Mouse (Mus musculus): Measurements from ENCODE around the gene Atp5f1. TPM values are rescaled to one million over a fixed set of nuclear protein-coding genes. Genes with fewer than 3 reads are reported as not detected.
A peak's percentile ranks its signal among the peaks of the same experiment; 100 is the strongest.

Atp5f1 gene
- polyA plus RNA-seq, 1 experiment from 2014 or later, result 436 TPM

DNA sequence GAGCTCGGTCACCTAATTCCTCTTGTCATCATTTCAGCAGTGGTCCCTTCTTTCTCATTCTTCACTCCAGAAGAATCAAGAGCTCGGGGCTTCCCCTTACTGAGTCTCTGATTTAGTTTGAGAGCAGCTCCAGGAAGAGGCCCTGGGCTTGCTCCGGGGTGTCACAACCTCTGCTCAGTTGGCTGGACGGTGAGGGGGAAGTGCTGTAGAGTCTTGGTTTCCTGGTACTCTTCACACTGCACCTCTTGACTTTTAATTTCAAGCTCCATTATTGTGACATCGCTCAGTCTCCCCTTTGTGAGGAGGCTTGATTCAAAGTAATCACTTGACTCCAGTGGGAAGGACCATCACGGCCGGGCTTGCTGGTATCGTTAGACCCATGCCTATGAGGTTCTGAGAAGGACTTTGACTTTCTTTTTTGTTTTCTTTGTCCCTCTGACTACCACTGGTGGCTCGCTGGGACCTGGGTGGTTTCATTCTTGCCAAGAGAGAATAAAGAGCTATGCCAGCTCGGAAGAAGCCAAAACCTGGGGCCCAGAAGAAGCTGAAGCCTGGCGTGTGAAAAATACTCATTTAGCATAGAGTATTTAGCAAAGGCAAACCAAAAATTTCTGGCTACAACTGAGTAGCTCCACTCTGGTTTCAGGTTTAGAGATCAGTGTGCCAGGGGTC, 49.2 kb downstream of the Atp5f1 start:
- no peaks in the 10 kb centered on the region for H3K36me3 ChIP-seq (replicated peaks; ENCODE audit: insufficient read depth, low read length)
- no peak overlapping the region for H3K9ac ChIP-seq (replicated peaks)
- ATAC-seq (peak; percentile 79), DNase-seq (peak; percentile 55)
- H3K27ac ChIP-seq (ENCODE audit: low read depth), result peak overlapping the region; percentile 23
- peaks cover 26% of the 10 kb centered on the region for H3K4me1 ChIP-seq (ENCODE audit: insufficient read depth)
- no peak overlapping the region for H3K4me3 ChIP-seq (ENCODE audit: low read depth, low read length)
- H3K27me3 ChIP-seq (ENCODE audit: insufficient read depth, low read length), result no peaks in the 10 kb centered on the region
- TF ChIP-seq CTCF (IDR thresholded peaks at IDR 0.05; ENCODE audit: low read depth) (no peak), EP300 (IDR thresholded peaks at IDR 0.05; ENCODE audit: low read depth) (no peak)
- WGBS (ENCODE audit: insufficient replicate concordance), result 44% methylated on average over 11 of the region's 11 CpGs
- H3K9me3 ChIP-seq (ENCODE audit: low read length), result no peaks in the 10 kb centered on the region
- peak overlapping the region; percentile 8 for H3K4me2 ChIP-seq (ENCODE audit: low read depth, low read length)

GRCm38 (mm10) chr3:105908976-105909375, 50.9 kb downstream of the Atp5f1 start:
- TF ChIP-seq CTCF (IDR thresholded peaks at IDR 0.05; ENCODE audit: low read depth), result no peak
- no peak for TF ChIP-seq EP300 (IDR thresholded peaks at IDR 0.05; ENCODE audit: low read depth)
- Histone ChIP-seq H3K36me3 (replicated peaks; ENCODE audit: insufficient read depth, low read length) (no peaks in the 10 kb centered on the region), H3K27ac (ENCODE audit: low read depth) (no peak overlapping the region), H3K9me3 (ENCODE audit: low read length) (no peaks in the 10 kb centered on the region), H3K9ac (replicated peaks) (no peak overlapping the region), H3K4me1 (ENCODE audit: insufficient read depth) (peaks cover 21% of the 10 kb centered on the region), H3K27me3 (ENCODE audit: insufficient read depth, low read length) (no peaks in the 10 kb centered on the region), H3K4me2 (ENCODE audit: low read depth, low read length) (no peak overlapping the region), H3K4me3 (ENCODE audit: low read depth, low read length) (no peak overlapping the region)
- ATAC-seq (no peak), DNase-seq (peak; percentile 5)
- WGBS (ENCODE audit: insufficient replicate concordance), result 82% methylated on average over 4 of the region's 4 CpGs

DNA sequence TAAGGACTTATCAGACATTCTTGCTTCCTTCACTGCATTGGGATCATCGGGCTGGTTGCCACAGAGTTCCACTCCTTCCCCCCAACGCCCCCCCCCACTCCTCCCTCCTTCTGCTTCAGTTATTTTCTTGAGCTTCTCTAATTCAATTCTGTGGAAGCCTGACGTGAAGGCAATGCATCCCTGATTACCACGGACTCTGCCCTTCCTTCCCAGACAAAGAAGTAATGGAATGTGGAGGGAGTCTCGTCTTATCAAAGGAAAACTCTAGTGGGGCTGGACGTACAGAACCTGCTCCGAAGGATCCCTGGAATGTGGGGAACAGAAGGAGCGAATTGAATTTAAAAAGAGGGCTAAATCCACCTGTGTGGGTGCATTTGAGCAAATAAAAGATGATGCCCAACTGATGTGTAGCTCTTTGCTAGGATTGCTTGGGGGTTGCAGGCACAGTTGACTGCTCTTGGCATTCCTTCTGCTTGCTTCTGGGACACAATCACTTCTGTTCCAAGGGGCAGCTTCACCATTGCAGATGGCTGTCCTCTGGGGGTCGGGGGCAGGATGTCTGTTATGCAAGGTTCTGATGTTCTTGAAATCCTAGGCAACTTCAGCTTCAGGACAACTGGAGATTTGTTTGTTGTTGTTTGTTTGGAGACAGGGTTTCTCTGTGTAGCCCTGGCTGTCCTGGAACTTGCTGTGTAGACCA, 51.8 kb downstream of the Atp5f1 start:
- Histone ChIP-seq H3K27ac (ENCODE audit: low read depth) (no peak overlapping the region), H3K36me3 (replicated peaks; ENCODE audit: insufficient read depth, low read length) (no peaks in the 10 kb centered on the region), H3K4me1 (ENCODE audit: insufficient read depth) (peaks cover 13% of the 10 kb centered on the region; the same call in 1 of the 2 replicates), H3K27me3 (ENCODE audit: insufficient read depth, low read length) (no peaks in the 10 kb centered on the region), H3K4me2 (ENCODE audit: low read depth, low read length) (no peak overlapping the region), H3K9ac (replicated peaks) (no peak overlapping the region), H3K9me3 (ENCODE audit: low read length) (no peaks in the 10 kb centered on the region), H3K4me3 (ENCODE audit: low read depth, low read length) (no peak overlapping the region)
- DNase-seq (no peak), ATAC-seq (no peak)
- 55% methylated on average over 9 of the region's 9 CpGs for WGBS (ENCODE audit: insufficient replicate concordance)
- TF ChIP-seq CTCF (IDR thresholded peaks at IDR 0.05; ENCODE audit: low read depth) (no peak), EP300 (IDR thresholded peaks at IDR 0.05; ENCODE audit: low read depth) (no peak)

DNA sequence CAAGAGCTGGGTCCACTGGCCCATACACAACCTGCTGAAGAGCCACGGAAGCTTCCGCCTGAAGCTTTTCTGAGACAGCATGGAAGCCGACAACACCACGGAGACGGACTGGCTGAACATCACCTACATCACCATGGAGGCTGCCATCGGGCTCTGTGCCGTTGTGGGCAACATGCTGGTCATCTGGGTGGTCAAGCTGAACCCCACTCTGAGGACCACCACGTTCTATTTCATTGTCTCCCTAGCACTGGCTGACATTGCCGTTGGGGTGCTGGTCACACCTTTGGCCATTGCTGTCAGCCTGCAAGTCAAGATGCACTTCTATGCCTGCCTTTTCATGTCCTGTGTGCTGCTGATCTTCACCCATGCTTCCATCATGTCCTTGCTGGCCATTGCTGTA, 55.2 kb downstream of the Atp5f1 start:
- WGBS (ENCODE audit: insufficient replicate concordance), result 83% methylated on average over 9 of the region's 9 CpGs
- DNase-seq, result no peak
- no peak for ATAC-seq
- no peaks in the 10 kb centered on the region for H3K9me3 ChIP-seq (ENCODE audit: low read length)
- H3K9ac ChIP-seq (replicated peaks), result no peak overlapping the region
- no peak overlapping the region for H3K4me3 ChIP-seq (ENCODE audit: low read depth, low read length)
- H3K27ac ChIP-seq (ENCODE audit: low read depth), result peak overlapping the region; percentile 59
- TF ChIP-seq CTCF (IDR thresholded peaks at IDR 0.05; ENCODE audit: low read depth) (no peak), EP300 (IDR thresholded peaks at IDR 0.05; ENCODE audit: low read depth) (no peak)
- peaks cover 8% of the 10 kb centered on the region; the same call in 1 of the 2 replicates for H3K4me1 ChIP-seq (ENCODE audit: insufficient read depth)
- no peaks in the 10 kb centered on the region for H3K36me3 ChIP-seq (replicated peaks; ENCODE audit: insufficient read depth, low read length)
- peak overlapping the region; percentile 23 for H3K4me2 ChIP-seq (ENCODE audit: low read depth, low read length)
- no peaks in the 10 kb centered on the region for H3K27me3 ChIP-seq (ENCODE audit: insufficient read depth, low read length)

- ATAC-seq (no peak), DNase-seq (no peak)
- 31% methylated on average over 4 of the region's 4 CpGs for WGBS (ENCODE audit: insufficient replicate concordance)
- Histone ChIP-seq H3K27ac (ENCODE audit: low read depth) (peak overlapping the region; percentile 59), H3K9ac (replicated peaks) (no peak overlapping the region), H3K9me3 (ENCODE audit: low read length) (no peaks in the 10 kb centered on the region), H3K4me3 (ENCODE audit: low read depth, low read length) (no peak overlapping the region), H3K4me1 (ENCODE audit: insufficient read depth) (peaks cover 8% of the 10 kb centered on the region; the same call in 1 of the 2 replicates), H3K36me3 (replicated peaks; ENCODE audit: insufficient read depth, low read length) (no peaks in the 10 kb centered on the region), H3K4me2 (ENCODE audit: low read depth, low read length) (no peak overlapping the region), H3K27me3 (ENCODE audit: insufficient read depth, low read length) (no peaks in the 10 kb centered on the region)
- no peak for TF ChIP-seq EP300 (IDR thresholded peaks at IDR 0.05; ENCODE audit: low read depth)
- no peak for TF ChIP-seq CTCF (IDR thresholded peaks at IDR 0.05; ENCODE audit: low read depth)
Observed at GRCm38 (mm10) chr3:105904213-105904612, 55.7 kb downstream of the Atp5f1 start.

DNA sequence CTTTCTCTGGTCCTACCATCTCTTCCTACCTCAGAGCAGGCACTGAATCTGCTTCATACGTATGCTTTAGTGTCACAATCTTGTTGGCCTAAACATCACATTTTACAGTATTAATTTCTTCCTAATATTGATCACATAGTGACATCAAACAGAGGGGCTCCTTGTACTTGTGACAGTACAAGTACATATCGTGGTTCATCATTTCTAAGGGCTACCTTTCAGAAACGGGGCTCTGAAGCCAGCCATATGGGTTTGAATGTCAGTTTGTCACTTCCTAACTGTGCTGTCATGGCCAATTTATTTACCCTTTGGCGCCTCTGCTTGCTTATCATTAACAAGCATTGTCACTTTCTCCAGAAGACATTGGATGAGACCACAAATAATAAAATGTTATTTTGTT, 58.4 kb downstream of the Atp5f1 start:
- 56% methylated on average over 4 of the region's 4 CpGs for whole genome bisulfite sequencing (ENCODE audit: insufficient replicate concordance)
- no peak for TF ChIP-seq EP300 (IDR thresholded peaks at IDR 0.05; ENCODE audit: low read depth)
- TF ChIP-seq CTCF (IDR thresholded peaks at IDR 0.05; ENCODE audit: low read depth), result no peak
- H3K36me3 ChIP-seq (replicated peaks; ENCODE audit: insufficient read depth, low read length), result no peaks in the 10 kb centered on the region

More for the DNA sequence above, 58.4 kb downstream of the Atp5f1 start:
- DNase-seq, result no peak
- H3K27ac ChIP-seq (ENCODE audit: low read depth), result no peak overlapping the region
- H3K4me2 ChIP-seq (ENCODE audit: low read depth, low read length), result no peak overlapping the region
- H3K4me3 ChIP-seq (ENCODE audit: low read depth, low read length), result no peak overlapping the region
- no peaks in the 10 kb centered on the region for H3K9me3 ChIP-seq (ENCODE audit: low read length)
- peaks cover 5% of the 10 kb centered on the region; the same call in 1 of the 2 replicates for H3K4me1 ChIP-seq (ENCODE audit: insufficient read depth)
- H3K9ac ChIP-seq (replicated peaks), result no peak overlapping the region
- no peaks in the 10 kb centered on the region for H3K27me3 ChIP-seq (ENCODE audit: insufficient read depth, low read length)
- ATAC-seq, result no peak

All from liver, postnatal 0 days (tissue).